Mouse (Mus musculus) intestine, embryonic 14.5 days (tissue): ENCODE data around the gene Resf1. TPM values are rescaled to one million over a fixed set of nuclear protein-coding genes. Genes with fewer than 3 reads are reported as not detected.
"Not testable (repeated sequence)": the region's sequence is repeated elsewhere in the genome, so short reads cannot be mapped to it uniquely, and the experiment has no call there.

Source experiments
- ATAC-seq: fragments of 200-750 bp; cut with Nextera tagmentation; replicated peaks from 2 replicates; pipeline ENCODE4 v1.8.0; 2017; ENCODE audit warnings: low read depth, moderate number of reproducible peaks, moderate TSS enrichment, moderate library complexity; ENCODE audit not compliant: low FRiP score, low TSS enrichment
- DNase-seq: peaks from one replicate; pipeline ENCODE4 v3.0.0-alpha.2; 2018; ENCODE audit warnings: low spot score
- H3K27ac ChIP-seq: fragments of 300-500 bp; sonication (generic); 2 replicates; pipeline ENCODE4 v1.5.1; 2014; ENCODE audit warnings: low read depth, mild to moderate bottlenecking, control low read depth
- H3K27me3 ChIP-seq: fragments of 300-500 bp; sonication (generic); replicated peaks from 2 replicates; pipeline ENCODE4 v1.6.1; 2014; ENCODE audit warnings: low read length, control low read depth; ENCODE audit not compliant: control insufficient read depth, insufficient read depth
- H3K36me3 ChIP-seq: fragments of 300-500 bp; sonication (generic); 2 replicates; pipeline ENCODE4 v1.6.1; 2014; ENCODE audit warnings: low read length, control low read depth; ENCODE audit not compliant: control insufficient read depth, insufficient read depth
- H3K4me1 ChIP-seq: fragments of 300-500 bp; sonication (generic); replicated peaks from 2 replicates; pipeline ENCODE4 v1.6.1; 2014; ENCODE audit warnings: low read length, control low read depth, mixed read lengths; ENCODE audit not compliant: control insufficient read depth, insufficient read depth
- H3K4me2 ChIP-seq: fragments of 300-500 bp; sonication (generic); 2 replicates; pipeline ENCODE4 v1.6.1; 2014; ENCODE audit warnings: low read length
- H3K4me3 ChIP-seq: fragments of 300-500 bp; sonication (generic); 2 replicates; pipeline ENCODE4 v1.5.1; 2014; ENCODE audit warnings: low read depth, low read length, control low read depth, mixed read lengths
- H3K9ac ChIP-seq: fragments of 300-500 bp; sonication (generic); 2 replicates; pipeline ENCODE4 v1.6.1; 2014; ENCODE audit warnings: mild to moderate bottlenecking, low read length
- H3K9me3 ChIP-seq: fragments of 300-500 bp; sonication (generic); 2 replicates; pipeline ENCODE4 v1.6.1; 2016; ENCODE audit warnings: low read length, control low read depth; ENCODE audit not compliant: control insufficient read depth
- WGBS: fragments of 180-500 bp; shearing (Covaris S2); extraction: QIAGEN DNeasy Blood & Tissue Kit; methylation state at CpG from one replicate; pipeline ENCODE4 v1.1.7; 2014; 5-methylcytosine and 5-hydroxymethylcytosine counted together
- polyA plus RNA-seq: library from polyadenylated mRNA; unstranded; fragments of >200 nt; fragmentation: Nextera tagmentation; extraction: Ambion mirVana; gene quantifications from 2 replicates; pipeline ENCODE4 v1.2.1, GENCODE M21; 2014

Resf1 gene
- polyA plus RNA-seq, 1 experiment from 2014 or later, result 45.9 TPM

DNA sequence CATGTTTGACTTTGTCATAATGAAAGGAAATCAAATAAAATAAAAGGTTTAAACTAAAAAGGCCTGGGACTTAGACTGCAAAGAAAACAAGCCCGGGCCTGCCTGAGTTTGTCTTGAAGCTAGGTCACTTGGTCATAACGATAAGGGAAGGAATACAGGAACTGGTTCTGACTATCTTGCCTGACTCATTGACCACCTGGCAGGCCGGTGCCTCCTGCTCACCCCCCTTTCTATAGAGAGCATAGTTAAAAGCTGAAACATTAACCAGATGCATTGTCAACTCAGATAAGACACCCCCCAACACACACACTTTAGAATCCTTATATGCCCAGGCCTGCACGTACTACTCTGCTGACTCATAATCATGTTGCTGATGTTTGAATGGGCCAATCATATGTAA, 46.6 kb downstream of the Resf1 start:
- not testable (repeated sequence) for H3K4me3 ChIP-seq, H3K27ac ChIP-seq, H3K4me1 ChIP-seq, H3K27me3 ChIP-seq, ATAC-seq, DNase-seq, H3K9me3 ChIP-seq, H3K4me2 ChIP-seq, H3K36me3 ChIP-seq, H3K9ac ChIP-seq
- WGBS, result 56% methylated on average over 4 of the region's 4 CpGs

DNA sequence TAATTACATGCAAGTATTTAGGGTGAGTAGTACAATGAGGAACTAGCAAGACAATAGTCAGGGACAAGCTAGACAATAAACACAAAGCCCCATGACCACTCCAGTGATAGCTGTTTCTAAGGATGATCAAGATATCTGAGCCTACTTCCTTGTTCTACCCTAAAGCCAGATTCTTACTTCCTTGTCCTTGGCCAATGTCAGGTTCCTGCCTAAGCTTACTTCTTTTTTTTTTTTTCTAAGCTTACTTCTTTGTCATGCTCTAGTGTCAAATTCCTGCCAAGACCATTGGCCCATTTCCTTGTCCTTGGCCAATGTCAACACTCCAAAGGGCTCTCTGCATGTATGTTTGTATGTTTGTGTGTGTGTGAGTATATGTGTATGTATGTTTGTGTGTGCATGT, 47.9 kb downstream of the Resf1 start:
- no peak overlapping the region for H3K4me3 ChIP-seq
- no peak overlapping the region for H3K4me2 ChIP-seq
- DNase-seq (no peak), ATAC-seq (no peak)
- no peaks in the 10 kb centered on the region for H3K36me3 ChIP-seq
- H3K9ac ChIP-seq, result no peak overlapping the region
- H3K4me1 ChIP-seq, result no peaks in the 10 kb centered on the region
- no peak overlapping the region for H3K27ac ChIP-seq
- no peaks in the 10 kb centered on the region for H3K27me3 ChIP-seq
- H3K9me3 ChIP-seq, result 0 out of 2 replicates have a peak, but pooled peaks cover 3% of the 10 kb centered on the region

DNA sequence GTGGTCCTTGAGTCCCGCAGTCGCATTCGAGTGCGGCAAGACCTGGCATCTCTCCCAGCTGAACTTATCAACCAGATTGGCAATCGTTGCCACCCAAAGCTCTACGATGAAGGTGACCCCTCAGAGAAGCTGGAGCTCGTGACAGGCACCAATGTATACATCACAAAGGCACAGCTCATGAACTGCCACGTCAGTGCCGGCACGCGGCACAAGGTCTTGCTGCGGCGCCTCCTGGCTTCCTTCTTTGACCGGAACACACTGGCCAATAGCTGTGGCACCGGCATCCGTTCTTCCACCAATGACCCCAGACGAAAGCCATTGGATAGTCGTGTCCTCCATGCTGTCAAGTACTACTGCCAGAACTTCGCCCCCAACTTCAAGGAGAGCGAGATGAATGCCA, 53.3 kb downstream of the Resf1 start:
- 96% methylated on average over 20 of the region's 20 CpGs for WGBS

DNA sequence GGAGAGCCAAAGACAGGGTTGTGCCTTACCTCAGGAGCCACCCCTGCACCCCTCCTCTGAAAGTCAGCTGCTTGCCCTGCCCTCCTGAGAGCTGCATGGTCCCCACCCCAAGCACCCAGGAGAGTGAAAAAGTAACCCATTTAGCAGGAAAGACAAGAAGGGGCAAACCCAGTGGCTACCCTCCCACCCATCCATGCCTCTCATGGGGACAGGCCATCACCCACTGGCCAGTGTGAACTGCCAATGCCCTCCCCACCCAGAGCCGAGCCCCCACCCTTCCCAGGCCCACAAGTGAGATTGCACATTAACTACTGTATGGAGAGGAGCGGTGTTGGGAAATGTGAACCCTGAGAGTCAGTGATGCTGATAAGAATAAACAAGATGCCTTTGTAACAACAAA, 56.8 kb downstream of the Resf1 start:
- H3K9me3 ChIP-seq, DNase-seq, H3K36me3 ChIP-seq, H3K4me2 ChIP-seq, H3K27ac ChIP-seq, H3K9ac ChIP-seq, H3K4me1 ChIP-seq, H3K27me3 ChIP-seq, H3K4me3 ChIP-seq, ATAC-seq: not testable (repeated sequence)
- WGBS, result 89% methylated on average over 2 of the region's 2 CpGs

More for the DNA sequence above, 53.3 kb downstream of the Resf1 start:
- not testable (repeated sequence) for H3K4me2 ChIP-seq, H3K9me3 ChIP-seq, H3K27ac ChIP-seq, H3K27me3 ChIP-seq, H3K9ac ChIP-seq, ATAC-seq, H3K4me1 ChIP-seq, H3K36me3 ChIP-seq, H3K4me3 ChIP-seq, DNase-seq

DNA sequence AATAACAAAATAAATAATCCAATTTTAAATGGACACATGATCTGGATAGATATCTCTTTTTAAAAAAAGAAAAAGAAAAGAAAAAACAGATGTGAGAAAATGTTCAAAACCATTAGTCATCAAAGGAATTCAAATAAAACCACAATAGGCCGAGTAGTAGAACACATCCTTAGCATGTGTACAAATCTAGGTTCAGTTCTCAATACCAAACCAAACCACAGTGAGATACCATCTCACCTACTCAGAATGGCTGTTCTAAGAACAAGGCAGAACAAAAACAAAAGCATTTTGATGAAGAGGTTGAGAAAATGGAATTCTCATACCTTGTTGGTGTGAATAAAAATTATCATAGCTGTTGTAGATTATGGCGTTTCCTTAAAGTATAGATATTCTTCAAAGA, 57.2 kb downstream of the Resf1 start:
- no peaks in the 10 kb centered on the region for H3K9me3 ChIP-seq
- no peak overlapping the region for H3K4me2 ChIP-seq
- no peak overlapping the region for H3K27ac ChIP-seq
- DNase-seq, result no peak
- H3K4me3 ChIP-seq, result no peak overlapping the region
- no peak for ATAC-seq
- WGBS, result 80% methylated on average over 2 of the region's 2 CpGs
- H3K9ac ChIP-seq, result no peak overlapping the region
- no peaks in the 10 kb centered on the region for H3K36me3 ChIP-seq
- no peaks in the 10 kb centered on the region for H3K27me3 ChIP-seq
- no peaks in the 10 kb centered on the region for H3K4me1 ChIP-seq

DNA sequence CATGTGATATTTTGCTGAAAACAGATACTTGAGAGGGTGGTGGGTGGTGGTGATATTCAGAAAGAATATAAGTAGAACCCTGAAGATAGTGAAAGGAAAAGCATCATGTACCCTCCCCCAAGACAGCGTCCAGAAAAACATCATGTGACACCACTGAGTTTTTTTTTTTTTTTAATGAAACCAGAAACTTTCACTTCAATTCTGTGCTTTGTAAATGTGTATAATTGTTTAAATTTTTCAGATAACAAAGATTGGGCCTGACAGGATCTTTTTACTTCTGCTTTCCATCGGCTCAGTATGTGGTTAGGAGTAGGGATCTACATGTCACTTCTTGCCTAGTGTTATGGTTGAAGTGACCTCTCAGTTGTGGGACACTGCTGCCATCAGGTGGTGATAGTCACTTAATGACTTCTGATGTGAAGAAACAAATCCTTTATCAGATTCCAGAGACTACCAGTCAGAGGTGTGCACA, 65.8 kb downstream of the Resf1 start:
- ATAC-seq, result peak; percentile 66; the same call in 1 of the 2 replicates
- 49% methylated on average over 2 of the region's 2 CpGs for WGBS
- H3K27ac ChIP-seq, result no peak overlapping the region
- no peak overlapping the region for H3K4me2 ChIP-seq
- H3K9ac ChIP-seq, result no peak overlapping the region
- no peaks in the 10 kb centered on the region for H3K27me3 ChIP-seq
- H3K36me3 ChIP-seq, result no peaks in the 10 kb centered on the region
- peak; percentile 70 for DNase-seq
- no peak overlapping the region for H3K4me3 ChIP-seq
- no peaks in the 10 kb centered on the region for H3K4me1 ChIP-seq
- H3K9me3 ChIP-seq, result no peaks in the 10 kb centered on the region

DNA sequence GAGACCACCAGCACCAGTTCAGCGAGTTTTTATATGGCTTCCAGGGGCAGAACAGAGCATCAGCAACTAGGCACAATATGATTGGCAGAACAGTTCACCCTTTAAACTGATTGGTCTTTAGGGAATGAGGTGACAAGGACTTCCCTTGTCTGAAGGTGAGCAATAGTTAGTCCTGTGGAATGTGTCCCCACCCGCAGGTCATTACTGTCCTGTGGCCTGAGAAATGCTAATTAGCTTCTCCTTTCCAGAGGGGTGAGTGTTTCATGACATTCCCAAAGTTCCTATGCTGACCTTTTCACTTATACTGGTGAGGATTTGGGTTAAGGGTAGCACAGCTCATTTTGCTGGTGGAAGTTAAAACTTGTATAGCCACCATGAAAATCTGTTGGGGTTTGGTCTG, 74.3 kb downstream of the Resf1 start:
- no peak overlapping the region for H3K9ac ChIP-seq
- no peaks in the 10 kb centered on the region for H3K9me3 ChIP-seq
- no peak for DNase-seq
- no peak overlapping the region for H3K27ac ChIP-seq
- no peak overlapping the region for H3K4me3 ChIP-seq
- no peak overlapping the region for H3K4me2 ChIP-seq
- no peaks in the 10 kb centered on the region for H3K4me1 ChIP-seq
- ATAC-seq, result no peak
- no peaks in the 10 kb centered on the region for H3K36me3 ChIP-seq
- no peaks in the 10 kb centered on the region for H3K27me3 ChIP-seq
- WGBS, result 85% methylated on average over 2 of the region's 2 CpGs

Other genes with a start within 250 kb of the Resf1 start
- 13.2 TPM in 2 replicates for gene Dennd5b, start 207.7 kb upstream of the Resf1 start, polyA plus RNA-seq
- not detected in 2 replicates for gene Gm10203, start 179.2 kb upstream of the Resf1 start, polyA plus RNA-seq
- 15.7 and 18.4 TPM in 2 replicates for gene Etfbkmt, start 169.6 kb upstream of the Resf1 start, polyA plus RNA-seq
- 26.7 and 29.8 TPM in 2 replicates for gene Amn1, start 120.7 kb upstream of the Resf1 start, polyA plus RNA-seq
- 15.8 and 19.3 TPM in 2 replicates for gene Bicd1, start 99.5 kb downstream of the Resf1 start, polyA plus RNA-seq